In the genomic region with DNA sequence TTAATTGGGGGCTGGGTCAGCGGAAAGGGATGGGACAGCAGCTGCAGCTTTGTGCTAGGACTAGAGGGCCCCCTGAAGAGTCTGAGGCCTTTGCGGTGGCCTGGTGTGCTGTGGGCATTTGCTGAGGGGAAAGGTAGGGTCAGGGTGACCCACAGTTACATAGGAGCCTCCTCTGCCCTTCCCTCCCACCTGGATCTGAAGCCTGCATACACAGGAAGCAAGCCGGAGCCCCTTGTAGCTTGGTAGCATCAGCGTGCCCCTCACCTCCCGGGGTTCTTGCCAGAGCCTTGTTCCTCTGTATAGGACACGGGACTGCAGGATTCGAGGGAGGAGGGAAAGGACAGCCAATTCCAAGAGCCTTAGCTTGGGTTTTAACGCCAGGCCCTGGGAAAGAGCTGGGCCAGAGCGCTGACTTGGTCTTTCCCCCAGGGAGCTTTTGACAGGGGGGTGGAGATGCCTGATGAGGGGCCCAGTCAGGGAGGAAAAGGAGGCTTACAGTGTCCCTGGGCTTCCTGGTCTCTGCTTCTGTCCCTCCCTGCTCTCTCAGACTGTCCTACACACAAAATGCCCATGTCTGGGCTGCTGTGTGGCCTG, we compare ENCODE assay signal across 8 mouse cellular contexts. TPM values are rescaled to one million over a fixed set of nuclear protein-coding genes. Genes with fewer than 3 reads are reported as not detected.
DNase-seq lines count a peak whose midpoint lies in the region; ATAC-seq and TF ChIP-seq lines count a peak whose summit lies in the region.

No protein-coding gene starts in this region.

- H3K36me3 ChIP-seq in heart, embryonic 14.5 days (ENCODE audit: control insufficient read depth, insufficient read depth, low read length) = peaks cover 2% of the 10 kb centered on the region
- peaks cover 24% of the 10 kb centered on the region for H3K36me3 ChIP-seq in limb, embryonic 15.5 days

- H3K4me3 ChIP-seq in heart, embryonic 14.5 days (ENCODE audit: control insufficient read depth in 1 of 2, insufficient read depth in 1 of 2, low read depth in 1 of 2, low read length in 2 of 2) = peak overlapping the region; percentile 59 to 60
- H3K4me3 ChIP-seq in limb, embryonic 15.5 days = peak overlapping the region; percentile 88
- no peak overlapping the region for H3K4me3 ChIP-seq in cerebellum, adult 2 months (replicated peaks; ENCODE audit: insufficient read depth, low read depth, low read length)

- TF ChIP-seq CTCF in cerebellum, adult 2 months (IDR thresholded peaks at IDR 0.05; ENCODE audit: borderline replicate concordance, insufficient read depth, low read depth, low read length) = no peak

- H3K9ac ChIP-seq in heart, embryonic 14.5 days (ENCODE audit: low read length) = peak overlapping the region; percentile 80
- H3K9ac ChIP-seq in limb, embryonic 15.5 days = peak overlapping the region; percentile 39; the same call in 1 of the 2 replicates

- H3K27me3 ChIP-seq in heart, embryonic 14.5 days (ENCODE audit: control insufficient read depth, insufficient read depth, low read length) = no peaks in the 10 kb centered on the region
- no peaks in the 10 kb centered on the region for H3K27me3 ChIP-seq in limb, embryonic 15.5 days
- no peaks in the 10 kb centered on the region for H3K27me3 ChIP-seq in cerebellum, adult 2 months (ENCODE audit: control insufficient read depth, insufficient read depth, low read length)

- no peak for TF ChIP-seq POLR2A in cerebellum, adult 2 months (IDR thresholded peaks at IDR 0.05; ENCODE audit: borderline replicate concordance, insufficient read depth, low read length)

- peak overlapping the region; percentile 29 to 64; a peak in 3 of 4 replicates for H3K27ac ChIP-seq in heart, embryonic 14.5 days (replicated peaks in 1 of 2; ENCODE audit: control insufficient read depth in 1 of 2, insufficient read depth in 1 of 2, low read depth in 2 of 2, low read length in 2 of 2)
- H3K27ac ChIP-seq in limb, embryonic 15.5 days = peak overlapping the region; percentile 98
- H3K27ac ChIP-seq in cerebellum, adult 2 months (ENCODE audit: insufficient read depth, low read length) = no peak overlapping the region

- no peaks in the 10 kb centered on the region for H3K9me3 ChIP-seq in heart, embryonic 14.5 days (ENCODE audit: control insufficient read depth, low read length)
- H3K9me3 ChIP-seq in limb, embryonic 15.5 days = no peaks in the 10 kb centered on the region

- ATAC-seq in heart, embryonic 14.5 days (ENCODE audit: insufficient number of reproducible peaks, insufficient read depth, low FRiP score, low read depth) = no peak; the same call in 1 of the 2 replicates
- no peak for ATAC-seq in limb, embryonic 15.5 days (ENCODE audit: insufficient number of reproducible peaks, low FRiP score, low TSS enrichment, low read depth)

- peaks cover 21 to 41% of the 10 kb centered on the region in 2 experiments for H3K4me1 ChIP-seq in heart, embryonic 14.5 days (ENCODE audit: control insufficient read depth in 2 of 2, insufficient read depth in 2 of 2, low read length in 2 of 2)
- H3K4me1 ChIP-seq in limb, embryonic 15.5 days = peaks cover 53% of the 10 kb centered on the region
- no peaks in the 10 kb centered on the region for H3K4me1 ChIP-seq in cerebellum, adult 2 months (ENCODE audit: control insufficient read depth, insufficient read depth, low read length)

- peak overlapping the region; percentile 97 for H3K4me2 ChIP-seq in heart, embryonic 14.5 days (ENCODE audit: low read length)
- peak overlapping the region; percentile 72 for H3K4me2 ChIP-seq in limb, embryonic 15.5 days

- peak; percentile 28 for DNase-seq in urinary bladder, postnatal 14 days (ENCODE audit: low spot score)
- DNase-seq in urinary bladder, postnatal 10 days (ENCODE audit: low spot score) = no peak
- DNase-seq in thymus, postnatal 25 days = no peak
- DNase-seq in adrenal gland, adult (ENCODE audit: inconsistent age in 2 of 2, low spot score in 1 of 2) = no peak
- no peak for DNase-seq in cerebellum, adult 2 months
- no peak for DNase-seq in Muller cell, postnatal 12 days (ENCODE audit: inconsistent ontology term)

- WGBS in heart, embryonic 14.5 days = 17% methylated on average over 9 of the region's 9 CpGs
- 0% methylated on average over 9 of the region's 9 CpGs for WGBS in limb, embryonic 15.5 days
- whole genome bisulfite sequencing in cerebellum, adult 2 months = 62% methylated on average over 9 of the region's 9 CpGs

RNA-seq across cellular contexts. Expression of a gene that starts 1.6 kb away (rescaled TPM):
- 4.4 and 6.1 TPM in 2 replicates for polyA plus RNA-seq in heart, embryonic 14.5 days (2014; fragmentation: Nextera tagmentation; extraction: Ambion mirVana)
- 31.0 and 33.6 TPM in 2 replicates for polyA plus RNA-seq in limb, embryonic 15.5 days (2015; fragmentation: Nextera tagmentation; extraction: Ambion mirVana)
- polyA plus RNA-seq in cerebellum, adult 2 months (2012; rRNA removed) = 3.6 and 4.4 TPM in 2 replicates
